14 mouse cellular contexts compared by ENCODE assay signal in genomic region chr14:89357050-89357749, GRCm38 (mm10).
A peak's percentile ranks its signal among the peaks of the same experiment; 100 is the strongest.
DNase-seq lines count a peak whose midpoint lies in the region; ATAC-seq lines count a peak whose summit lies in the region.
"Had no signal": no experiment of that assay in that cellular context is flagged by ENCODE, and none has a peak within 500 bp of the region (broad histone marks: within the 10 kb centered on the region; RNA-seq: fewer than 3 reads in every experiment).

No protein-coding gene starts in this region.

- no peaks in the 10 kb centered on the region for H3K27me3 ChIP-seq in hindbrain, embryonic 11.5 days (ENCODE audit: control insufficient read depth, insufficient read depth, low read length)
- no peaks in the 10 kb centered on the region for H3K27me3 ChIP-seq in hindbrain, embryonic 10.5 days (ENCODE audit: insufficient read depth, poor library complexity, severe bottlenecking)
- no peaks in the 10 kb centered on the region for H3K27me3 ChIP-seq in hindbrain, embryonic 14.5 days (ENCODE audit: control insufficient read depth, insufficient read depth, low read length)
- no peaks in the 10 kb centered on the region for H3K27me3 ChIP-seq in neural tube, embryonic 14.5 days (ENCODE audit: control insufficient read depth, insufficient read depth, low read length)
- H3K27me3 ChIP-seq: stomach, embryonic 15.5 days had no signal

- no peaks in the 10 kb centered on the region for H3K4me1 ChIP-seq in hindbrain, embryonic 11.5 days (replicated peaks; ENCODE audit: control insufficient read depth, insufficient read depth, low read length)
- no peaks in the 10 kb centered on the region for H3K4me1 ChIP-seq in hindbrain, embryonic 10.5 days (replicated peaks)
- peaks cover 14% of the 10 kb centered on the region; the same call in 1 of the 2 replicates for H3K4me1 ChIP-seq in hindbrain, embryonic 14.5 days (replicated peaks; ENCODE audit: control insufficient read depth, insufficient read depth, low read length)
- H3K4me1 ChIP-seq in neural tube, embryonic 14.5 days (ENCODE audit: control insufficient read depth, insufficient read depth, low read length) = no peaks in the 10 kb centered on the region
- H3K4me1 ChIP-seq: stomach, embryonic 15.5 days had no signal

- 61% methylated on average over 5 of the region's 5 CpGs for WGBS in hindbrain, embryonic 11.5 days
- WGBS in hindbrain, embryonic 10.5 days = 62% methylated on average over 5 of the region's 5 CpGs
- 44% methylated on average over 5 of the region's 5 CpGs for WGBS in hindbrain, embryonic 14.5 days
- WGBS in neural tube, embryonic 14.5 days = 45% methylated on average over 5 of the region's 5 CpGs

- no peak overlapping the region for H3K4me3 ChIP-seq in hindbrain, embryonic 11.5 days (ENCODE audit: low read depth, low read length)
- H3K4me3 ChIP-seq in hindbrain, embryonic 10.5 days = no peak overlapping the region
- H3K4me3 ChIP-seq in hindbrain, embryonic 14.5 days (replicated peaks; ENCODE audit: low read length) = no peak overlapping the region
- no peak overlapping the region for H3K4me3 ChIP-seq in neural tube, embryonic 14.5 days (ENCODE audit: low read depth, low read length)
- H3K4me3 ChIP-seq: stomach, embryonic 15.5 days had no signal

- H3K9me3 ChIP-seq in hindbrain, embryonic 11.5 days (ENCODE audit: control insufficient read depth, low read length) = no peaks in the 10 kb centered on the region
- no peaks in the 10 kb centered on the region for H3K9me3 ChIP-seq in hindbrain, embryonic 10.5 days
- H3K9me3 ChIP-seq in hindbrain, embryonic 14.5 days (ENCODE audit: control insufficient read depth, low read length) = no peaks in the 10 kb centered on the region
- no peaks in the 10 kb centered on the region for H3K9me3 ChIP-seq in neural tube, embryonic 14.5 days (ENCODE audit: control insufficient read depth, low read length)
- H3K9me3 ChIP-seq: stomach, embryonic 15.5 days had no signal

- H3K36me3 ChIP-seq in hindbrain, embryonic 11.5 days (ENCODE audit: control insufficient read depth, insufficient read depth, low read length) = no peaks in the 10 kb centered on the region
- H3K36me3 ChIP-seq in hindbrain, embryonic 10.5 days = no peaks in the 10 kb centered on the region
- H3K36me3 ChIP-seq in hindbrain, embryonic 14.5 days (replicated peaks; ENCODE audit: control insufficient read depth, insufficient read depth) = no peaks in the 10 kb centered on the region
- H3K36me3 ChIP-seq in neural tube, embryonic 14.5 days (ENCODE audit: control insufficient read depth, insufficient read depth, low read length) = no peaks in the 10 kb centered on the region
- H3K36me3 ChIP-seq: stomach, embryonic 15.5 days had no signal

- no peak overlapping the region for H3K9ac ChIP-seq in hindbrain, embryonic 11.5 days (ENCODE audit: low read depth, low read length)
- no peak overlapping the region; the same call in 1 of the 2 replicates for H3K9ac ChIP-seq in hindbrain, embryonic 14.5 days
- H3K9ac ChIP-seq in neural tube, embryonic 14.5 days (replicated peaks; ENCODE audit: low read depth, low read length) = no peak overlapping the region
- H3K9ac ChIP-seq: stomach, embryonic 15.5 days had no signal

- H3K4me2 ChIP-seq in hindbrain, embryonic 11.5 days (replicated peaks; ENCODE audit: low read depth, low read length) = no peak overlapping the region
- H3K4me2 ChIP-seq in hindbrain, embryonic 14.5 days (replicated peaks) = no peak overlapping the region
- no peak overlapping the region for H3K4me2 ChIP-seq in neural tube, embryonic 14.5 days (ENCODE audit: low read depth, low read length)
- H3K4me2 ChIP-seq: stomach, embryonic 15.5 days had no signal

- no peak for DNase-seq in hindbrain, embryonic 11.5 days (ENCODE audit: low spot score)
- DNase-seq in hindbrain, embryonic 10.5 days (ENCODE audit: low spot score) = no peak
- DNase-seq in retina, postnatal 1 day = peak; percentile 11
- DNase-seq in retina, embryonic 14.5 days (ENCODE audit: low spot score) = no peak
- DNase-seq in hindbrain, embryonic 14.5 days (ENCODE audit: low spot score) = no peak
- no peak for DNase-seq in B cell, adult 2 months
- DNase-seq: cerebellum, adult 18-20 months; kidney, adult 11 months; kidney, postnatal 4 days; lung, adult 18-20 months; thymus, postnatal 25 days had no signal

- peak; percentile 79 for ATAC-seq in hindbrain, embryonic 11.5 days (ENCODE audit: low FRiP score)
- ATAC-seq in hindbrain, embryonic 14.5 days (ENCODE audit: low FRiP score) = no peak; the same call in 1 of the 2 replicates
- peak; percentile 58; the same call in 1 of the 2 replicates for ATAC-seq in neural tube, embryonic 14.5 days (ENCODE audit: low read depth)
- ATAC-seq in granulocyte monocyte progenitor cell, adult 5-6 weeks (replicated peaks; ENCODE audit: poor library complexity, severe bottlenecking) = no peak

- H3K27ac ChIP-seq in hindbrain, embryonic 11.5 days (ENCODE audit: low read depth, low read length) = peak overlapping the region; percentile 63
- H3K27ac ChIP-seq in hindbrain, embryonic 10.5 days = no peak overlapping the region
- peak overlapping the region; percentile 71 for H3K27ac ChIP-seq in hindbrain, embryonic 14.5 days
- H3K27ac ChIP-seq in neural tube, embryonic 14.5 days (ENCODE audit: low read depth, low read length) = no peak overlapping the region
- H3K27ac ChIP-seq: stomach, embryonic 15.5 days had no signal

Comparison
In these comparisons a context has a peak if more than half of its experiments do, and no peak if none do; other contexts are left out.
1. ATAC-seq: peak in hindbrain, embryonic 11.5 days (single experiment) and neural tube, embryonic 14.5 days (single experiment); none in hindbrain, embryonic 14.5 days (single experiment) and granulocyte monocyte progenitor cell, adult 5-6 weeks (single experiment).
2. H3K27ac ChIP-seq: peak in hindbrain, embryonic 11.5 days (single experiment) and hindbrain, embryonic 14.5 days (single experiment); none in hindbrain, embryonic 10.5 days (single experiment) and neural tube, embryonic 14.5 days (single experiment).